Mouse (Mus musculus) myocyte (in vitro differentiated cells): ENCODE data around the gene Rasgrf2. TPM values are rescaled to one million over a fixed set of nuclear protein-coding genes. Genes with fewer than 3 reads are reported as not detected.
A peak's percentile ranks its signal among the peaks of the same experiment; 100 is the strongest.

ENCODE experiments used
- H3K27me3 ChIP-seq: one replicate; pipeline ENCODE4 v1.6.1; 2011; ENCODE audit not compliant: control insufficient read depth, insufficient read depth, insufficient read length
- H3K36me3 ChIP-seq: one replicate; pipeline ENCODE4 v1.6.1; 2011; ENCODE audit not compliant: control insufficient read depth, insufficient read depth
- H3K4me2 ChIP-seq: one replicate; pipeline ENCODE4 v1.6.1; 2011; ENCODE audit warnings: low read depth, control low read depth
- H3K4me3 ChIP-seq: one replicate; pipeline ENCODE4 v1.5.1; 2011; ENCODE audit warnings: mild to moderate bottlenecking, control low read depth, moderate library complexity
- H3K79me2 ChIP-seq: one replicate; pipeline ENCODE4 v1.6.1; 2011; ENCODE audit not compliant: control insufficient read depth, insufficient read depth
- H3ac ChIP-seq: one replicate; pipeline ENCODE4 v1.6.1; 2011; ENCODE audit not compliant: control insufficient read depth, insufficient read length
- CEBPB ChIP-seq: IDR thresholded peaks from 2 replicates; pipeline ENCODE4 v1.6.1; 2011; ENCODE audit warnings: mild to moderate bottlenecking, moderate library complexity; ENCODE audit not compliant: poor library complexity, insufficient read depth, severe bottlenecking
- E2F4 ChIP-seq: IDR thresholded peaks from one replicate; pipeline ENCODE4 v1.6.1; 2011; ENCODE audit warnings: mild to moderate bottlenecking, control low read depth, moderate library complexity; ENCODE audit not compliant: insufficient read depth
- MAX ChIP-seq: IDR thresholded peaks from one replicate; pipeline ENCODE4 v1.6.1; 2011; ENCODE audit warnings: low read depth, mild to moderate bottlenecking, control low read depth
- MYOD1 ChIP-seq, 3 experiments: IDR thresholded peaks; one replicate each; pipeline ENCODE4 v1.6.1; 2011; ENCODE audit warnings: control low read depth in 2 of 3, low read depth in 2 of 3, mild to moderate bottlenecking in 2 of 3, moderate library complexity in 1 of 3; ENCODE audit not compliant: insufficient read length in 2 of 3, control insufficient read depth in 1 of 3
- MYOG ChIP-seq, 3 experiments: IDR thresholded peaks; one replicate each; pipeline ENCODE4 v1.6.1; 2011; ENCODE audit warnings: control low read depth in 2 of 3, low read depth in 2 of 3, mild to moderate bottlenecking in 2 of 3; ENCODE audit not compliant: insufficient read length in 2 of 3, control insufficient read depth in 1 of 3, insufficient read depth in 1 of 3
- POLR2A ChIP-seq: IDR thresholded peaks from one replicate; pipeline ENCODE4 v1.6.1; 2011; ENCODE audit warnings: low read depth, mild to moderate bottlenecking, control low read depth, moderate library complexity; ENCODE audit not compliant: insufficient read length
- POLR2AphosphoS2 ChIP-seq: IDR thresholded peaks from one replicate; pipeline ENCODE4 v1.6.1; 2011; ENCODE audit warnings: low read depth, control low read depth; ENCODE audit not compliant: insufficient read length
- REST ChIP-seq: IDR thresholded peaks from one replicate; pipeline ENCODE4 v1.6.1; 2011; ENCODE audit warnings: mild to moderate bottlenecking, control low read depth, moderate library complexity; ENCODE audit not compliant: insufficient read depth, insufficient read length
- SRF ChIP-seq: IDR thresholded peaks from one replicate; pipeline ENCODE4 v1.6.1; 2011; ENCODE audit warnings: low read depth; ENCODE audit not compliant: control insufficient read depth, insufficient read length
- TCF12 ChIP-seq: IDR thresholded peaks from one replicate; pipeline ENCODE4 v1.6.1; 2011; ENCODE audit warnings: mild to moderate bottlenecking, control low read depth; ENCODE audit not compliant: poor library complexity, insufficient read depth, severe bottlenecking
- TCF3 ChIP-seq: IDR thresholded peaks from one replicate; pipeline ENCODE4 v1.6.1; 2011; ENCODE audit warnings: low read depth, control low read depth; ENCODE audit not compliant: insufficient read length
- USF1 ChIP-seq: IDR thresholded peaks from one replicate; pipeline ENCODE4 v1.6.1; 2011; ENCODE audit warnings: low read depth, mild to moderate bottlenecking, control low read depth, moderate library complexity
- polyA plus RNA-seq: library from polyadenylated mRNA; unstranded; fragments of >200 nt; fragmentation: generic; extraction: Trizol; gene quantifications from one replicate; pipeline ENCODE4 v1.2.1, GENCODE M21; 2012; ENCODE audit warnings: missing spikeins

Gene Rasgrf2
- polyA plus RNA-seq, 1 experiment = 0.07 TPM

GRCm38 (mm10) chr13:91928605-91929389, 202.7 kb downstream of the Rasgrf2 start:
- no peaks in the 10 kb centered on the region for H3K27me3 ChIP-seq
- H3K79me2 ChIP-seq = no peaks in the 10 kb centered on the region
- TF ChIP-seq MYOD1 (IDR thresholded peaks at IDR 0.05; ENCODE audit: control insufficient read depth in 1 of 3, insufficient read length in 2 of 3, low read depth in 2 of 3) (no peak), USF1 (no peak), SRF (no peak), TCF12 (no peak), MAX (no peak), REST (no peak)
- H3K4me2 ChIP-seq = no peak overlapping the region
- no peaks in the 10 kb centered on the region for H3K36me3 ChIP-seq
- no peak overlapping the region for H3ac ChIP-seq
- no peak overlapping the region for H3K4me3 ChIP-seq

GRCm38 (mm10) chr13:91921010-91921409, 210.4 kb downstream of the Rasgrf2 start:
- no peaks in the 10 kb centered on the region for H3K27me3 ChIP-seq

GRCm38 (mm10) chr13:91918764-91919163, 212.7 kb downstream of the Rasgrf2 start:
- no peak overlapping the region for H3K4me2 ChIP-seq
- H3ac ChIP-seq = no peak overlapping the region
- TF ChIP-seq USF1 = no peak
- no peak for TF ChIP-seq SRF
- no peak for TF ChIP-seq TCF3
- TF ChIP-seq POLR2A = no peak
- no peak for TF ChIP-seq MAX
- TF ChIP-seq POLR2AphosphoS2 = no peak
- no peak for TF ChIP-seq MYOG (IDR thresholded peaks at IDR 0.05; ENCODE audit: control insufficient read depth in 1 of 3, insufficient read depth in 1 of 3, insufficient read length in 2 of 3, low read depth in 2 of 3)
- TF ChIP-seq CEBPB = no peak
- no peak for TF ChIP-seq E2F4
- no peak for TF ChIP-seq TCF12
- TF ChIP-seq REST = no peak
- no peak for TF ChIP-seq MYOD1 (IDR thresholded peaks at IDR 0.05; ENCODE audit: control insufficient read depth in 1 of 3, insufficient read length in 2 of 3, low read depth in 2 of 3)

More at GRCm38 (mm10) chr13:91921010-91921409, 210.4 kb downstream of the Rasgrf2 start:
- Histone ChIP-seq H3K4me3 (no peak overlapping the region), H3K36me3 (no peaks in the 10 kb centered on the region), H3K79me2 (no peaks in the 10 kb centered on the region), H3ac (no peak overlapping the region), H3K4me2 (no peak overlapping the region)
- TF ChIP-seq TCF3 (no peak), USF1 (peak; percentile 54), MYOG (IDR thresholded peaks at IDR 0.05; ENCODE audit: control insufficient read depth in 1 of 3, insufficient read depth in 1 of 3, insufficient read length in 2 of 3, low read depth in 2 of 3) (no peak)

GRCm38 (mm10) chr13:91917835-91918234, 213.6 kb downstream of the Rasgrf2 start:
- H3K36me3 ChIP-seq = no peaks in the 10 kb centered on the region
- H3K27me3 ChIP-seq = no peaks in the 10 kb centered on the region
- H3K4me3 ChIP-seq = no peak overlapping the region
- TF ChIP-seq MYOD1 (IDR thresholded peaks at IDR 0.05; ENCODE audit: control insufficient read depth in 1 of 3, insufficient read length in 2 of 3, low read depth in 2 of 3) (peak in 2 of 3 experiments; percentile 35 to 60), MYOG (IDR thresholded peaks at IDR 0.05; ENCODE audit: control insufficient read depth in 1 of 3, insufficient read depth in 1 of 3, insufficient read length in 2 of 3, low read depth in 2 of 3) (peak in 1 of 3 experiments; percentile 66), CEBPB (no peak)
- no peaks in the 10 kb centered on the region for H3K79me2 ChIP-seq
- no peak overlapping the region for H3K4me2 ChIP-seq
- no peak overlapping the region for H3ac ChIP-seq

More at GRCm38 (mm10) chr13:91918764-91919163, 212.7 kb downstream of the Rasgrf2 start:
- no peak overlapping the region for H3K4me3 ChIP-seq
- no peaks in the 10 kb centered on the region for H3K79me2 ChIP-seq
- H3K27me3 ChIP-seq = no peaks in the 10 kb centered on the region
- H3K36me3 ChIP-seq = no peaks in the 10 kb centered on the region

- no peak for TF ChIP-seq CEBPB
- TF ChIP-seq POLR2A = no peak
- no peak for TF ChIP-seq SRF
- TF ChIP-seq MYOG (IDR thresholded peaks at IDR 0.05; ENCODE audit: control insufficient read depth in 1 of 3, insufficient read depth in 1 of 3, insufficient read length in 2 of 3, low read depth in 2 of 3) = no peak
- Histone ChIP-seq H3ac (no peak overlapping the region), H3K27me3 (no peaks in the 10 kb centered on the region), H3K79me2 (no peaks in the 10 kb centered on the region), H3K4me3 (no peak overlapping the region), H3K4me2 (no peak overlapping the region), H3K36me3 (no peaks in the 10 kb centered on the region)
These were observed 215.1 kb downstream of the Rasgrf2 start for GRCm38 (mm10) chr13:91916308-91916707.
